Mouse (Mus musculus) cerebellum, adult 11 months (tissue): ENCODE measurements around the gene Zdhhc8.

Experiments
- DNase-seq: peaks from one replicate; pipeline ENCODE4 v3.0.0; 2022

Gene Zdhhc8

GRCm38 (mm10) chr16:18234671-18235388 is at the start of gene Zdhhc8:
Zdhhc8 (minus strand) TSS chr16:18235136.
- peak; percentile 67 for DNase-seq

GRCm38 (mm10) chr16:18275166-18275565 is 40.2 kb upstream of the Zdhhc8 start:
- no peak for DNase-seq

GRCm38 (mm10) chr16:18268182-18268581 is 33.2 kb upstream of the Zdhhc8 start:
- no peak for DNase-seq

- DNase-seq = no peak
These were observed 30.1 kb upstream of the Zdhhc8 start for GRCm38 (mm10) chr16:18265024-18265423.

GRCm38 (mm10) chr16:18258221-18258620 is 23.3 kb upstream of the Zdhhc8 start, which contains the start of gene Gm49776:
Gm49776 (minus strand) TSS chr16:18258321.
- no peak for DNase-seq

- DNase-seq = no peak
These were observed 18.9 kb upstream of the Zdhhc8 start for GRCm38 (mm10) chr16:18253866-18254265.

GRCm38 (mm10) chr16:18252736-18253135 is 17.8 kb upstream of the Zdhhc8 start:
- DNase-seq = no peak

- DNase-seq = no peak
These were observed 16.2 kb upstream of the Zdhhc8 start for GRCm38 (mm10) chr16:18250828-18251790.

- DNase-seq = no peak
These were observed 15.3 kb upstream of the Zdhhc8 start for GRCm38 (mm10) chr16:18250231-18250630.

GRCm38 (mm10) chr16:18249364-18249967 is 14.5 kb upstream of the Zdhhc8 start:
- peak; percentile 49 for DNase-seq

- peak; percentile 97 for DNase-seq
These were observed 13.8 kb upstream of the Zdhhc8 start, which contains the start of the genes Trmt2a and Ranbp1 for GRCm38 (mm10) chr16:18248433-18249363. Trmt2a (plus strand) TSS chr16:18248679. Ranbp1 (minus strand) TSS chr16:18248732.

- no peak for DNase-seq
These were observed 12.8 kb upstream of the Zdhhc8 start for GRCm38 (mm10) chr16:18247521-18248399.

- no peak for DNase-seq
These were observed 6.6 kb upstream of the Zdhhc8 start for GRCm38 (mm10) chr16:18241581-18241980.

- DNase-seq = no peak
These were observed 2.0 kb upstream of the Zdhhc8 start for GRCm38 (mm10) chr16:18236676-18237501.

GRCm38 (mm10) chr16:18235389-18236065 is 591 bp upstream of the Zdhhc8 start:
- DNase-seq = peak; percentile 52

GRCm38 (mm10) chr16:18233919-18234670 is 841 bp downstream of the Zdhhc8 start:
- DNase-seq = no peak

- no peak for DNase-seq
These were observed 1.5 kb downstream of the Zdhhc8 start for GRCm38 (mm10) chr16:18233451-18233850.

- no peak for DNase-seq
These were observed 3.5 kb downstream of the Zdhhc8 start for GRCm38 (mm10) chr16:18231451-18231850.

GRCm38 (mm10) chr16:18231047-18231446 is 3.9 kb downstream of the Zdhhc8 start:
- DNase-seq = no peak
